Mouse (Mus musculus) lung, embryonic 16.5 days (tissue): ENCODE results near the gene Spop. TPM values are rescaled to one million over a fixed set of nuclear protein-coding genes. Genes with fewer than 3 reads are reported as not detected.

Experiments
- ATAC-seq: fragments of 200-750 bp; cut with Nextera tagmentation; 2 replicates; pipeline ENCODE4 v1.8.0; 2017; ENCODE audit warnings: low read depth, mild to moderate bottlenecking, moderate library complexity
- H3K27ac ChIP-seq: fragments of 300-500 bp; sonication (generic); 2 replicates; pipeline ENCODE4 v1.5.1; 2014; ENCODE audit warnings: mild to moderate bottlenecking, control low read depth, low read length
- H3K27me3 ChIP-seq: fragments of 300-500 bp; sonication (generic); 2 replicates; pipeline ENCODE4 v1.6.1; 2014; ENCODE audit warnings: low read depth, low read length, mixed read lengths; ENCODE audit not compliant: control insufficient read depth, insufficient read depth
- H3K36me3 ChIP-seq: fragments of 300-500 bp; sonication (generic); 2 replicates; pipeline ENCODE4 v1.6.1; 2014; ENCODE audit warnings: low read length; ENCODE audit not compliant: control insufficient read depth, insufficient read depth
- H3K4me1 ChIP-seq: fragments of 300-500 bp; sonication (generic); replicated peaks from 2 replicates; pipeline ENCODE4 v1.6.1; 2014; ENCODE audit warnings: low read length, mixed read lengths; ENCODE audit not compliant: control insufficient read depth, insufficient read depth
- H3K4me2 ChIP-seq: fragments of 300-500 bp; sonication (generic); 2 replicates; pipeline ENCODE4 v1.6.1; 2014; ENCODE audit warnings: low read depth, low read length, control low read depth
- H3K4me3 ChIP-seq: fragments of 300-500 bp; sonication (generic); 2 replicates; pipeline ENCODE4 v1.5.1; 2014; ENCODE audit warnings: mild to moderate bottlenecking, low read length, control low read depth
- H3K9ac ChIP-seq: fragments of 300-500 bp; sonication (generic); 2 replicates; pipeline ENCODE4 v1.6.1; 2014; ENCODE audit warnings: low read length, control low read depth
- H3K9me3 ChIP-seq: fragments of 300-500 bp; sonication (generic); 2 replicates; pipeline ENCODE4 v1.6.1; 2016; ENCODE audit warnings: low read length; ENCODE audit not compliant: control insufficient read depth
- whole genome bisulfite sequencing: fragments of 180-500 bp; shearing (Covaris S2); extraction: QIAGEN DNeasy Blood & Tissue Kit; methylation state at CpG from one replicate; pipeline ENCODE4 v1.1.7; 2014; 5-methylcytosine and 5-hydroxymethylcytosine counted together
- polyA plus RNA-seq: library from polyadenylated mRNA; unstranded; fragments of >200 nt; fragmentation: Nextera tagmentation; extraction: Ambion mirVana; gene quantifications from 2 replicates; pipeline ENCODE4 v1.2.1, GENCODE M21; 2015

Spop gene
- polyA plus RNA-seq, result 150 and 170 TPM in 2 replicates

- WGBS, result 2% methylated on average over 51 of the region's 58 CpGs
Measured at GRCm38 (mm10) chr11:95413641-95414535, at the start of gene Spop. Gene Spop (plus strand): TSS chr11:95414080.

DNA sequence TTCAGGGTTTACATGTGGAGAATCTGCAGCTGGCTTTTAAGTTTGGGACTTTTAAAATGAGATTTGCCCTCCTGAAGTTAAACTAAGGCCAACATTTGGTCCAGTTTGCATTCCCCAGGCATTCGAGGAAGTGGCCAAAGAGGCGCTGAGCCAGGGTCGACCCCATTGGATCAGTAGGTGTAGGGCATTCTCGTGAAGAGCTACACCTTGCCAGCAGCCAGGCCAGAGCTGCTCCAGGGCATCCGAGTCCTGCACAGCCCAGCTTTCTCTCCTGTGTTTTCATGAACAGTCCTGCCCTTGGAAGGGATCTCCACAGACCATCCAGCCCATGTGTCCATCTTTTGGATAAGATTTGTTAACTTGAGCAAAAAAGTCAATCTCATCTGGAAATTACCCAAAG is 49.5 kb upstream of the Spop start:
- no peak overlapping the region for H3K4me2 ChIP-seq
- WGBS, result 77% methylated on average over 5 of the region's 5 CpGs
- H3K27ac ChIP-seq, result no peak overlapping the region
- no peak overlapping the region for H3K9ac ChIP-seq
- no peaks in the 10 kb centered on the region for H3K27me3 ChIP-seq
- peaks cover 21% of the 10 kb centered on the region for H3K4me1 ChIP-seq
- ATAC-seq, result no peak
- H3K4me3 ChIP-seq, result no peak overlapping the region
- H3K9me3 ChIP-seq, result no peaks in the 10 kb centered on the region
- no peaks in the 10 kb centered on the region for H3K36me3 ChIP-seq

More at GRCm38 (mm10) chr11:95413641-95414535, at the start of gene Spop:
- peak within 1 kb of the TSS; percentile 62 for H3K4me2 ChIP-seq
- H3K4me3 ChIP-seq, result peak within 1 kb of the TSS; percentile 74
- H3K9me3 ChIP-seq, result no peaks in the 10 kb centered on the region
- H3K27ac ChIP-seq, result peak within 1 kb of the TSS; percentile 97
- H3K27me3 ChIP-seq, result no peaks in the 10 kb centered on the region
- ATAC-seq, result peak; percentile 87
- no peaks in the 10 kb centered on the region; the same call in 1 of the 2 replicates for H3K36me3 ChIP-seq
- peaks cover 11% of the 10 kb centered on the region for H3K4me1 ChIP-seq
- peak within 1 kb of the TSS; percentile 82 for H3K9ac ChIP-seq

- no peaks in the 10 kb centered on the region for H3K27me3 ChIP-seq
- H3K9me3 ChIP-seq, result no peaks in the 10 kb centered on the region
- no peaks in the 10 kb centered on the region for H3K36me3 ChIP-seq
- no peak overlapping the region for H3K4me2 ChIP-seq
- no peak overlapping the region for H3K9ac ChIP-seq
- 57% methylated on average over 10 of the region's 10 CpGs for WGBS
- H3K4me3 ChIP-seq, result no peak overlapping the region
- H3K4me1 ChIP-seq, result peaks cover 28% of the 10 kb centered on the region
- ATAC-seq, result peak; percentile 75
- H3K27ac ChIP-seq, result peak overlapping the region; percentile 62
Measured at GRCm38 (mm10) chr11:95365596-95365995, 48.3 kb upstream of the Spop start.

DNA sequence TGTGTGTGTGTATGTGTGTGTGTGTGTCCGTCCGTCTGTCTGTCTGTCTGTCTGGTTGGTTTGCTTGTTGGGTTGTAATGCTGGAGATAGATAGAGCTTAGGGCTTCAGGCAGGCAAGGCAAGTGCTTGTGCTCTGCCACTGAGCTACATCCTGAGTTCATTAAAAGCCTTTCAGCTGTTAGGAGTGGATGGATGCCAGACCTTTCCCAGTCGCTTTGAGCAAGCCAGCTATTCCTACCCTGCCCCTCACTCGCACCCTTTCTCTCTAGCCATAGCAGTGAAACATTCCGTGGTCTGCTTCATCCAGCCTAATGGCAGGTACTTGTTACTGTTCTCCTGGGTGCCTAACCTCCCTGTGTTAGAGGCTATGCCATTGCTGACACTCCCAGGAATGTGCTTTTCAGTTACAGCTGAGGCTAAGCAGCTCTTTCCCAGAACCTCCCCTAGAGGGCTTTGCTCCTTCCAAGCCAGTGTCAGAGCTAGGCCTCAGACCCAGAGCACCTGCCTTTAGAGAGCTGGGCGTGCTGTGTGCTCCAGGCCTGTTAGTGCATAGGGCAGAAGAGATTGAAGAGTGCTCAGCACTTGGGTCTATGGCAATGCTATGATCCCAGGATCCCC is 47.5 kb upstream of the Spop start:
- H3K36me3 ChIP-seq, result no peaks in the 10 kb centered on the region
- no peak overlapping the region for H3K4me3 ChIP-seq
- H3K9me3 ChIP-seq, result no peaks in the 10 kb centered on the region
- peak overlapping the region; percentile 62 for H3K27ac ChIP-seq
- no peaks in the 10 kb centered on the region for H3K27me3 ChIP-seq
- no peak overlapping the region for H3K4me2 ChIP-seq
- 72% methylated on average over 6 of the region's 6 CpGs for WGBS
- H3K4me1 ChIP-seq, result peaks cover 28% of the 10 kb centered on the region
- H3K9ac ChIP-seq, result no peak overlapping the region
- ATAC-seq, result no peak

GRCm38 (mm10) chr11:95367011-95367735 is 46.7 kb upstream of the Spop start:
- Histone ChIP-seq H3K9ac (no peak overlapping the region), H3K27ac (peak overlapping the region; percentile 32), H3K4me3 (no peak overlapping the region), H3K36me3 (no peaks in the 10 kb centered on the region), H3K4me2 (no peak overlapping the region), H3K27me3 (no peaks in the 10 kb centered on the region), H3K4me1 (peaks cover 28% of the 10 kb centered on the region), H3K9me3 (no peaks in the 10 kb centered on the region)
- ATAC-seq, result no peak
- 76% methylated on average over 8 of the region's 8 CpGs for WGBS

GRCm38 (mm10) chr11:95368231-95368823 is 45.6 kb upstream of the Spop start:
- Histone ChIP-seq H3K27ac (no peak overlapping the region), H3K9me3 (no peaks in the 10 kb centered on the region), H3K4me3 (no peak overlapping the region), H3K4me2 (no peak overlapping the region), H3K36me3 (peaks cover 6% of the 10 kb centered on the region), H3K4me1 (peaks cover 28% of the 10 kb centered on the region), H3K27me3 (no peaks in the 10 kb centered on the region), H3K9ac (no peak overlapping the region)
- no peak for ATAC-seq
- 90% methylated on average over 8 of the region's 8 CpGs for WGBS

GRCm38 (mm10) chr11:95368871-95369270 is 45.0 kb upstream of the Spop start:
- ATAC-seq, result no peak
- H3K9ac ChIP-seq, result no peak overlapping the region
- H3K4me1 ChIP-seq, result peaks cover 28% of the 10 kb centered on the region
- peaks cover 11% of the 10 kb centered on the region for H3K36me3 ChIP-seq
- H3K27ac ChIP-seq, result no peak overlapping the region
- no peak overlapping the region for H3K4me3 ChIP-seq
- no peak overlapping the region for H3K4me2 ChIP-seq
- H3K27me3 ChIP-seq, result no peaks in the 10 kb centered on the region
- WGBS, result 87% methylated on average over 4 of the region's 4 CpGs
- H3K9me3 ChIP-seq, result no peaks in the 10 kb centered on the region

- H3K4me3 ChIP-seq, result no peak overlapping the region
- peak; percentile 87 for ATAC-seq
- 64% methylated on average over 15 of the region's 15 CpGs for WGBS
Measured at GRCm38 (mm10) chr11:95369964-95370890, 43.7 kb upstream of the Spop start.

More at GRCm38 (mm10) chr11:95369964-95370890, 43.7 kb upstream of the Spop start:
- Histone ChIP-seq H3K36me3 (peaks cover 16% of the 10 kb centered on the region), H3K27ac (peak overlapping the region; percentile 72), H3K4me2 (no peak overlapping the region), H3K9ac (no peak overlapping the region), H3K4me1 (peaks cover 24% of the 10 kb centered on the region), H3K9me3 (no peaks in the 10 kb centered on the region), H3K27me3 (no peaks in the 10 kb centered on the region)
